Mouse (Mus musculus): ENCODE results near the gene Tas2r126. TPM values are rescaled to one million over a fixed set of nuclear protein-coding genes. Genes with fewer than 3 reads are reported as not detected.

Gene Tas2r126
- not detected in 2 replicates for polyA plus RNA-seq (2014; fragmentation: Nextera tagmentation; extraction: Ambion mirVana)

- no peak within 1 kb of the TSS for H3K4me3 ChIP-seq (ENCODE audit: control insufficient read depth in 1 of 2, insufficient read depth in 1 of 2, low read depth in 1 of 2, low read length in 2 of 2)
- no peaks in the 10 kb centered on the region; a peak in 1 of 4 replicates for H3K4me1 ChIP-seq (ENCODE audit: control insufficient read depth in 2 of 2, insufficient read depth in 2 of 2, low read length in 2 of 2)
- no peaks in the 10 kb centered on the region for H3K9me3 ChIP-seq (ENCODE audit: control insufficient read depth, low read length)
- H3K27me3 ChIP-seq (ENCODE audit: control insufficient read depth, insufficient read depth, low read length), result no peaks in the 10 kb centered on the region
- H3K36me3 ChIP-seq (ENCODE audit: control insufficient read depth, insufficient read depth, low read length), result no peaks in the 10 kb centered on the region
- H3K27ac ChIP-seq (replicated peaks in 1 of 2; ENCODE audit: control insufficient read depth in 1 of 2, insufficient read depth in 1 of 2, low read depth in 2 of 2, low read length in 2 of 2), result no peak within 1 kb of the TSS
- H3K4me2 ChIP-seq (ENCODE audit: low read length), result no peak within 1 kb of the TSS
- no peak for ATAC-seq (ENCODE audit: insufficient number of reproducible peaks, insufficient read depth, low FRiP score, low read depth)
- no peak within 1 kb of the TSS for H3K9ac ChIP-seq (ENCODE audit: low read length)
- 47% methylated on average over 6 of the region's 6 CpGs for WGBS
Observed at GRCm38 (mm10) chr6:42434446-42434845, at the start of gene Tas2r126. Gene Tas2r126, plus strand, starts transcription at chr6:42434535.

DNA sequence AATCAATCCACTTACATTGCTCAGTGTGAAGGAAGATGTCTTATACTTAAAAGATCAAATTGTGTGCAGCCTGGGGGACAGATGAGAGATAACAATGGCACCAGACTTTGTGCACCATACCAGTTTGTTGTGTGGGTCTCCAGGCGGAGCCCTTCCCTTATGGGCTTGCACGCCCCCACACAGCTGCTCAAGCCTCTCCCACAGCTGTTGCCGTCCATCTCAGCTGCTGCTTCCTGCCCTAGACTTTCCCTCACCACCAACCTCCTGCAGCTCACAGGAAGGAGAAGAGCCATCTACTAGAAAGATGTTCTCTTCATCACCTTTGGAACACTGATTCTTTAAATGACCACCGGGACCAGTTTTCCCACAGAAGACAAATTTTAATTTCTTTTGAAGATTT is 48.7 kb upstream of the Tas2r126 start:
- H3K4me2 ChIP-seq (ENCODE audit: low read length), result no peak overlapping the region
- H3K9me3 ChIP-seq (ENCODE audit: control insufficient read depth, low read length), result no peaks in the 10 kb centered on the region
- H3K27ac ChIP-seq (replicated peaks in 1 of 2; ENCODE audit: control insufficient read depth in 1 of 2, insufficient read depth in 1 of 2, low read depth in 2 of 2, low read length in 2 of 2), result no peak overlapping the region
- 70% methylated on average over 4 of the region's 4 CpGs for WGBS
- no peaks in the 10 kb centered on the region for H3K36me3 ChIP-seq (ENCODE audit: control insufficient read depth, insufficient read depth, low read length)
- H3K4me3 ChIP-seq (ENCODE audit: control insufficient read depth in 1 of 2, insufficient read depth in 1 of 2, low read depth in 1 of 2, low read length in 2 of 2), result no peak overlapping the region
- H3K4me1 ChIP-seq (ENCODE audit: control insufficient read depth in 2 of 2, insufficient read depth in 2 of 2, low read length in 2 of 2), result peaks cover 4 to 24% of the 10 kb centered on the region in 2 experiments
- ATAC-seq (ENCODE audit: insufficient number of reproducible peaks, insufficient read depth, low FRiP score, low read depth), result no peak
- no peaks in the 10 kb centered on the region for H3K27me3 ChIP-seq (ENCODE audit: control insufficient read depth, insufficient read depth, low read length)
- no peak overlapping the region for H3K9ac ChIP-seq (ENCODE audit: low read length)

DNA sequence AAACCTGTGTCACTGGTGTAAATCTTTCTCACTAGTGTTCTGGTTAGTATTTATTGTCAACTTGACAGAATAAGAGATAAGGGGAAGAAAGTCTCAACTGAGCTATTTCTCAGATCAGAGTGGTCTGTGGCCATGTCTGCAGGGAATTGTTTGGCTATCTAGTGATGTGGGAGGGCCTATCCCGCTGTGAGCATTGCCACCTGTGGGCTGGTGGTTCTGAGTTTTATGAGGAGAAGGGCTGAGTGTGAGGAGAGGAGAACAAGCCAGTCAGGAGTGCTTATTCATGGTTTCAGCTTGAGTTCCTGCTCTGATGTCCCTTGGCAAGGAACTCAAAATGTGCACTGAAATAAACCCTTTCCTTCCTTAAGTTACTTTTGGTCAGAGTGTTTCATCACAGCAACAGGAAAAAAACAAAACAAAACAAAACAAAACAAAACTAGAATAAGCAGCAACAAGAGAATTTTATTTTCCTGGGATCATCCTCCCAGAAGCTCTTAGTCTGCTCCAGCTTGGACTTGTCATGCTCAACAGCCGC is 42.5 kb upstream of the Tas2r126 start:
- no peaks in the 10 kb centered on the region for H3K9me3 ChIP-seq (ENCODE audit: control insufficient read depth, low read length)
- peak overlapping the region; percentile 1 to 6; a peak in 1 of 4 replicates for H3K27ac ChIP-seq (replicated peaks in 1 of 2; ENCODE audit: control insufficient read depth in 1 of 2, insufficient read depth in 1 of 2, low read depth in 2 of 2, low read length in 2 of 2)
- no peaks in the 10 kb centered on the region for H3K36me3 ChIP-seq (ENCODE audit: control insufficient read depth, insufficient read depth, low read length)
- ATAC-seq (ENCODE audit: insufficient number of reproducible peaks, insufficient read depth, low FRiP score, low read depth), result peak; percentile 31; the same call in 1 of the 2 replicates
- 27% methylated on average over 2 of the region's 2 CpGs for WGBS
- H3K4me3 ChIP-seq (ENCODE audit: control insufficient read depth in 1 of 2, insufficient read depth in 1 of 2, low read depth in 1 of 2, low read length in 2 of 2), result no peak overlapping the region
- peaks cover 9 to 18% of the 10 kb centered on the region in 2 experiments for H3K4me1 ChIP-seq (ENCODE audit: control insufficient read depth in 2 of 2, insufficient read depth in 2 of 2, low read length in 2 of 2)
- no peaks in the 10 kb centered on the region for H3K27me3 ChIP-seq (ENCODE audit: control insufficient read depth, insufficient read depth, low read length)
- H3K9ac ChIP-seq (ENCODE audit: low read length), result no peak overlapping the region
- no peak overlapping the region for H3K4me2 ChIP-seq (ENCODE audit: low read length)

GRCm38 (mm10) chr6:42395960-42396809 is 38.1 kb upstream of the Tas2r126 start:
- H3K4me3 ChIP-seq (ENCODE audit: control insufficient read depth in 1 of 2, insufficient read depth in 1 of 2, low read depth in 1 of 2, low read length in 2 of 2), result no peak overlapping the region
- WGBS, result 48% methylated on average over 9 of the region's 9 CpGs
- no peaks in the 10 kb centered on the region for H3K36me3 ChIP-seq (ENCODE audit: control insufficient read depth, insufficient read depth, low read length)
- H3K27me3 ChIP-seq (ENCODE audit: control insufficient read depth, insufficient read depth, low read length), result no peaks in the 10 kb centered on the region
- H3K27ac ChIP-seq (replicated peaks in 1 of 2; ENCODE audit: control insufficient read depth in 1 of 2, insufficient read depth in 1 of 2, low read depth in 2 of 2, low read length in 2 of 2), result peak overlapping the region; percentile 57 to 59; a peak in 3 of 4 replicates
- no peaks in the 10 kb centered on the region for H3K9me3 ChIP-seq (ENCODE audit: control insufficient read depth, low read length)
- H3K4me2 ChIP-seq (ENCODE audit: low read length), result no peak overlapping the region
- peak; percentile 69 for ATAC-seq (ENCODE audit: insufficient number of reproducible peaks, insufficient read depth, low FRiP score, low read depth)
- H3K9ac ChIP-seq (ENCODE audit: low read length), result no peak overlapping the region
- H3K4me1 ChIP-seq (ENCODE audit: control insufficient read depth in 2 of 2, insufficient read depth in 2 of 2, low read length in 2 of 2), result peaks cover 10 to 16% of the 10 kb centered on the region in 2 experiments

DNA sequence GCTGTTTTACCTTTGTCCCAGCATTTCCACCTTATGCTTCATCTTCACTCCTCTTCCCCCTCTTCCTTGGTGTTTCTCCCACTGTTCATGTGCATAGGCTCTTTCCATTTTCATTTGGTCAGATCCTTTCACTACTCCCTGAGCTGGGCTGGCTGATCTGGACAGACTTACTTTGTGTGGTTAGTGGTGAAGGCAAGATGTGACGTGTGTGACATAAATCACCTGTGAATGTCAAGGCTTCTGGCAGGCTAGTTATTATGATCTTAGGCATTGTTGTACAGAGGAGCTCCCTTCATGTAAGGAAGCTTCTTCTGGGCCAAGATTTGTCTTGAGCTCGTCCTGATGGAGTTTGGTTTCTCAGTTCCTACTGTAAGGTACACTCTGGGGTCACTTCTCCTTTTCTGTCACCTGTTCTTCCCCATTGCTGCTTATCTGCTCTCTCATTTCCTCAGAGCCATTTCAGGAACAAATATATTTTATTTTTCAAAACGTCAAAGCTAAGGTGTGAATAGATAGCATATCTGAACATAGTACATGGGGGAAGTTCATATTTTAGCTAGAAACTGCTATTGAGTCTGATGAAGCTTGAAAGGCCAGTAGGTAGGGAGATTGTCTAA is 37.2 kb upstream of the Tas2r126 start:
- no peaks in the 10 kb centered on the region for H3K9me3 ChIP-seq (ENCODE audit: control insufficient read depth, low read length)
- peak overlapping the region; percentile 5 to 57; a peak in 2 of 4 replicates for H3K27ac ChIP-seq (replicated peaks in 1 of 2; ENCODE audit: control insufficient read depth in 1 of 2, insufficient read depth in 1 of 2, low read depth in 2 of 2, low read length in 2 of 2)
- no peaks in the 10 kb centered on the region for H3K27me3 ChIP-seq (ENCODE audit: control insufficient read depth, insufficient read depth, low read length)
- no peak overlapping the region for H3K4me2 ChIP-seq (ENCODE audit: low read length)
- H3K4me3 ChIP-seq (ENCODE audit: control insufficient read depth in 1 of 2, insufficient read depth in 1 of 2, low read depth in 1 of 2, low read length in 2 of 2), result no peak overlapping the region
- no peaks in the 10 kb centered on the region for H3K36me3 ChIP-seq (ENCODE audit: control insufficient read depth, insufficient read depth, low read length)
- H3K9ac ChIP-seq (ENCODE audit: low read length), result no peak overlapping the region
- no peak for ATAC-seq (ENCODE audit: insufficient number of reproducible peaks, insufficient read depth, low FRiP score, low read depth)
- 63% methylated on average over 3 of the region's 3 CpGs for WGBS
- peaks cover 8 to 9% of the 10 kb centered on the region in 2 experiments; a peak in 3 of 4 replicates for H3K4me1 ChIP-seq (ENCODE audit: control insufficient read depth in 2 of 2, insufficient read depth in 2 of 2, low read length in 2 of 2)

DNA sequence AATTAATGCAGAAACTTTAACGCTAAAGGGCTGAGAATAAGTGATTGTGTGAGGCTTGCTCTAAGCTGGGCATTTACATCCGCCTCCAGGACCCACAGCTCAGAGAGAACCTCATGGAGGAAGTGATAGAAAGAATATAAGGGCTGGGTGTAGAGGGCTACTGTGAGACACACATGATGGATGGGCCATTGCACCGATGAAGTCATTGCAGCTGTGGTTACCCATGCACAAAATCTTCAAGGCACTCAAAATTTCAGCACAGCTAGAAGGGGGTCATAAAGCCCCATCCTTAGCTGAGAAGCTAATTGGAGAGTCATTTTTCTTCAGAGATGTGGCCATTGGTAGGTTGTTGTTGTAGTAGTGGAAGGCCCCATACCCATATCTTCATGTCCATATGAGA is 36.0 kb upstream of the Tas2r126 start:
- H3K27ac ChIP-seq (replicated peaks in 1 of 2; ENCODE audit: control insufficient read depth in 1 of 2, insufficient read depth in 1 of 2, low read depth in 2 of 2, low read length in 2 of 2), result no peak overlapping the region
- no peaks in the 10 kb centered on the region for H3K27me3 ChIP-seq (ENCODE audit: control insufficient read depth, insufficient read depth, low read length)
- 93% methylated on average over 3 of the region's 3 CpGs for WGBS
- no peak for ATAC-seq (ENCODE audit: insufficient number of reproducible peaks, insufficient read depth, low FRiP score, low read depth)
- no peak overlapping the region for H3K4me3 ChIP-seq (ENCODE audit: control insufficient read depth in 1 of 2, insufficient read depth in 1 of 2, low read depth in 1 of 2, low read length in 2 of 2)
- H3K4me1 ChIP-seq (ENCODE audit: control insufficient read depth in 2 of 2, insufficient read depth in 2 of 2, low read length in 2 of 2), result peaks cover 8 to 9% of the 10 kb centered on the region in 2 experiments; a peak in 3 of 4 replicates
- no peak overlapping the region for H3K4me2 ChIP-seq (ENCODE audit: low read length)
- no peaks in the 10 kb centered on the region for H3K36me3 ChIP-seq (ENCODE audit: control insufficient read depth, insufficient read depth, low read length)
- no peak overlapping the region for H3K9ac ChIP-seq (ENCODE audit: low read length)
- H3K9me3 ChIP-seq (ENCODE audit: control insufficient read depth, low read length), result no peaks in the 10 kb centered on the region

DNA sequence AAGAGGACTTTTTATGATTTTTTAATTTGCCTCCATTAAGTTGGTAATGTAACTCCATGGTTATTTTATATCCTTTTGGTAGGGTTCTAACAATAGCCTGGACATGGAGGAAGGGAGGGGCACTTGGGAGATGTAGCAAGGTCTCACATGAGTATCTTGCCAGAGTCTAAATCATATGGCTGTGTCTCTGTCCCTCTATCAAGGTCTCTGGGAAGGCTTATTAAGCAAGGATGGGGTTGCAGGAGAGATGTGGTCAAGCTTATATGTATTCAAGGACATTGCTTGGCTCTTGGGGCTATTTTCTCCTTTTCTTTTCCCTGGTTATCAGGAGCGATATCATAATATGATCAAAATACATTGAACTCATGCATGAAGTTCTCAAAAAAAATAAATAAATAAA is 35.3 kb upstream of the Tas2r126 start:
- H3K27me3 ChIP-seq (ENCODE audit: control insufficient read depth, insufficient read depth, low read length), result no peaks in the 10 kb centered on the region
- H3K9ac ChIP-seq (ENCODE audit: low read length), result no peak overlapping the region
- H3K36me3 ChIP-seq (ENCODE audit: control insufficient read depth, insufficient read depth, low read length), result no peaks in the 10 kb centered on the region
- no peaks in the 10 kb centered on the region for H3K9me3 ChIP-seq (ENCODE audit: control insufficient read depth, low read length)
- H3K4me3 ChIP-seq (ENCODE audit: control insufficient read depth in 1 of 2, insufficient read depth in 1 of 2, low read depth in 1 of 2, low read length in 2 of 2), result no peak overlapping the region
- H3K4me2 ChIP-seq (ENCODE audit: low read length), result no peak overlapping the region
- H3K4me1 ChIP-seq (ENCODE audit: control insufficient read depth in 2 of 2, insufficient read depth in 2 of 2, low read length in 2 of 2), result peaks cover 8 to 9% of the 10 kb centered on the region in 2 experiments; a peak in 3 of 4 replicates
- no peak for ATAC-seq (ENCODE audit: insufficient number of reproducible peaks, insufficient read depth, low FRiP score, low read depth)
- WGBS, result 94% methylated on average over 1 of the region's 1 CpGs
- H3K27ac ChIP-seq (replicated peaks in 1 of 2; ENCODE audit: control insufficient read depth in 1 of 2, insufficient read depth in 1 of 2, low read depth in 2 of 2, low read length in 2 of 2), result no peak overlapping the region
